Mouse (Mus musculus) C2C12 (cell line): ENCODE measurements around the gene Nfe2. TPM values are rescaled to one million over a fixed set of nuclear protein-coding genes. Genes with fewer than 3 reads are reported as not detected.

Source experiments
- H3K27me3 ChIP-seq: one replicate; pipeline ENCODE4 v1.6.1; 2011; ENCODE audit not compliant: control insufficient read depth, insufficient read depth, insufficient read length
- H3K36me3 ChIP-seq: one replicate; pipeline ENCODE4 v1.6.1; 2011; ENCODE audit not compliant: control insufficient read depth, insufficient read depth
- H3K4me3 ChIP-seq: one replicate; pipeline ENCODE4 v1.5.1; 2011; ENCODE audit warnings: mild to moderate bottlenecking, control low read depth; ENCODE audit not compliant: poor library complexity, insufficient read depth, severe bottlenecking
- H3K79me2 ChIP-seq: one replicate; pipeline ENCODE4 v1.6.1; 2011; ENCODE audit not compliant: control insufficient read depth, insufficient read depth
- H3K79me3 ChIP-seq: one replicate; pipeline ENCODE4 v1.6.1; 2011; ENCODE audit warnings: low read depth, control low read depth
- H3ac ChIP-seq: one replicate; pipeline ENCODE3; 2011; ENCODE audit warnings: low read depth; ENCODE audit not compliant: control insufficient read depth, insufficient read length
- CEBPB ChIP-seq: IDR thresholded peaks from one replicate; pipeline ENCODE4 v1.6.1; 2011; ENCODE audit warnings: low read depth, mild to moderate bottlenecking, control low read depth, moderate library complexity
- CTCF ChIP-seq: IDR thresholded peaks from one replicate; pipeline ENCODE4 v1.5.1; 2011; ENCODE audit not compliant: control insufficient read depth, insufficient read depth, insufficient read length
- FOSL1 ChIP-seq: IDR thresholded peaks from one replicate; pipeline ENCODE4 v1.8.0; 2011; ENCODE audit warnings: mild to moderate bottlenecking, low read length; ENCODE audit not compliant: poor library complexity, insufficient read depth, severe bottlenecking
- MAX ChIP-seq: IDR thresholded peaks from one replicate; pipeline ENCODE4 v1.6.1; 2011; ENCODE audit warnings: mild to moderate bottlenecking, control low read depth
- MYOD1 ChIP-seq: IDR thresholded peaks from one replicate; pipeline ENCODE4 v1.6.1; 2011; ENCODE audit warnings: low read depth; ENCODE audit not compliant: control insufficient read depth, insufficient read length
- MYOG ChIP-seq: IDR thresholded peaks from one replicate; pipeline ENCODE4 v1.6.1; 2011; ENCODE audit not compliant: control insufficient read depth, insufficient read length; ENCODE audit errors: extremely low read depth
- USF1 ChIP-seq: IDR thresholded peaks from one replicate; pipeline ENCODE4 v1.6.1; 2011; ENCODE audit warnings: low read depth, mild to moderate bottlenecking, control low read depth, moderate library complexity
- polyA plus RNA-seq: library from polyadenylated mRNA; unstranded; fragments of >200 nt; fragmentation: generic; extraction: Trizol; gene quantifications from one replicate; pipeline ENCODE4 v1.2.1, GENCODE M21; 2012; ENCODE audit warnings: missing spikeins

The Nfe2 gene
- polyA plus RNA-seq, 1 experiment = 0.25 TPM

DNA sequence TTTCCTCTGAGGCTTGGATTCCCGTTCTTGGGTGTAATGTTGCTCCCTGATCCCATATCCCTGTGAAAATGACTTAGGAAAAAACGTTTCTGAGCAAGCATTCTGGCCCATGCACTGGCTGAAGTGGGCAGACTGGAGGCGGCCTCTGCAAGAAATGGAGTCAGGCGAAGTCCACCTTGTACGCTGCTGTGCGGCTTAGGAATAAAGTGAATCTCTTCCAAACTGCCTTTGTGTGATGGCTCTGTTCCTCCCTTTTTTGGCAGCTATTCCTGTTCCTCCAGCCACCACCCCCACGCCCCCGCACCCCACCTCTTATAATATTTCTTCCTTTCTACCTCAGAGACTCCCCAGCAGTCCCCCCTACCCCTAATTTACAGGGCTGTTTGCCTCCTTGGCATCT lies 41.4 kb upstream of the Nfe2 start:
- H3K36me3 ChIP-seq = peaks cover 52% of the 10 kb centered on the region
- no peaks in the 10 kb centered on the region for H3K79me2 ChIP-seq
- no peak overlapping the region for H3K4me3 ChIP-seq
- TF ChIP-seq MYOD1 = no peak
- no peak for TF ChIP-seq USF1
- TF ChIP-seq MAX = no peak
- TF ChIP-seq CEBPB = no peak
- no peaks in the 10 kb centered on the region for H3K79me3 ChIP-seq
- H3K27me3 ChIP-seq = no peaks in the 10 kb centered on the region
- no peak overlapping the region for H3ac ChIP-seq

DNA sequence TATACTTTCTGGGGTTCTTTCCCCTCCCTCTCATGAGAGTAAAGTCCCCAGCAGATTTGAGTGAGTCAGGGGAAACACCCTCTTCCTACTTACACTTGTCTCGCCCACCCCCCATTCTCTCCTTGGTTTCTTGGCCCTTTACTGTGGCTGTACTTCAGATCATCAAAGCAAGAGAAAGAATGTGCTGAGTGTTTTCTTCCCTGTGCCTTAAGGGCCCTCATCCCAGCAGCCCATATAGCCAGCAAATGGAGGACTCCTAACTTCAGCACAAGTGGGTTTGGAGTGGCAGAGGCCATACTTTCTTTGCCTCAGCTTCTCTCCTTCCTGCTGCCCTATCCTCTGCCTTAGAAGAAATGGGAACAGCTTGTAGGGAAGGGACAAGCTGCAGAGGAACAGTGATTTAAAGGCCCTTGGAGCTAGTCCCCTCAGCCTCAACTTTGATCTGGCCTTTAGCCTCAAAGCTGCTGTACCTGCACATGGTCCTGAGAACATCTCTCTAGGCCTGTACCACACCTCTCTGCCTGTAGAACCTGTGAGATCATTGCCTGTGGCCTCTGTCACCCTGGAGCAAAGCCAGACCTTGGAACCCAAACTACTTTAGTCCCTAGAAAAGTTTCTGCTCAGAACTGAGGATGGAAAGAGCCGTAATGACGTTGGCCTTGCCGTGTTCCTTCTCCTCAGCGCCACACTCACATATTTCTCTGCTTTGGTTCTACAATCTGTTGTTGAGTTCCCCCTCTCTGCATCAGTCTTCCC lies 40.8 kb upstream of the Nfe2 start:
- H3K79me3 ChIP-seq = no peaks in the 10 kb centered on the region
- H3K79me2 ChIP-seq = no peaks in the 10 kb centered on the region
- no peak overlapping the region for H3ac ChIP-seq
- no peak for TF ChIP-seq MYOG
- TF ChIP-seq USF1 = no peak
- TF ChIP-seq CTCF = no peak
- TF ChIP-seq MYOD1 = no peak
- no peak for TF ChIP-seq MAX
- TF ChIP-seq FOSL1 = no peak
- TF ChIP-seq CEBPB = no peak
- peaks cover 56% of the 10 kb centered on the region for H3K36me3 ChIP-seq
- H3K27me3 ChIP-seq = no peaks in the 10 kb centered on the region
- H3K4me3 ChIP-seq = no peak overlapping the region

DNA sequence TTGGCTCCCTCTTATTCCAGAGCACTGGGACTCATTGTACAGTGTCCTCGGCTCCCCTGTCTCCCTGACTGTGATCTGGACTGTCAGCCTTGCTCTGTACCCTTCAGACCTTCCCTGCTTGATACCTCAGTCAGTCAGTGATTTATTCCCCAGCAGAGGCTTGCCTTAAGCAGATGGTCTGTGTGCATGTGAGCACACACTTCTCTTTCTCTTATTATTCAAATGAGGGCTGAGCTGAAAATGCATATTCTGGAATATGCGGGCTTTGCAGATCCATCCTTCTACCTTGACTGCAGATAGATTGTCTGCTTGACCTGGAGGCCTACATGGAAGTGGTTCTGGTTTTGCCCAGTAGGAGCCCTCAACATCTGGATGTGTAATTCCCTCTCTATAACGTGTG lies 39.8 kb upstream of the Nfe2 start:
- Histone ChIP-seq H3K27me3 (no peaks in the 10 kb centered on the region), H3K4me3 (no peak overlapping the region), H3ac (no peak overlapping the region), H3K36me3 (peaks cover 66% of the 10 kb centered on the region), H3K79me3 (no peaks in the 10 kb centered on the region), H3K79me2 (no peaks in the 10 kb centered on the region)
- TF ChIP-seq USF1 = no peak
- no peak for TF ChIP-seq MAX
- TF ChIP-seq CTCF = no peak
- TF ChIP-seq MYOG = no peak
- no peak for TF ChIP-seq CEBPB
- no peak for TF ChIP-seq FOSL1
- TF ChIP-seq MYOD1 = no peak

DNA sequence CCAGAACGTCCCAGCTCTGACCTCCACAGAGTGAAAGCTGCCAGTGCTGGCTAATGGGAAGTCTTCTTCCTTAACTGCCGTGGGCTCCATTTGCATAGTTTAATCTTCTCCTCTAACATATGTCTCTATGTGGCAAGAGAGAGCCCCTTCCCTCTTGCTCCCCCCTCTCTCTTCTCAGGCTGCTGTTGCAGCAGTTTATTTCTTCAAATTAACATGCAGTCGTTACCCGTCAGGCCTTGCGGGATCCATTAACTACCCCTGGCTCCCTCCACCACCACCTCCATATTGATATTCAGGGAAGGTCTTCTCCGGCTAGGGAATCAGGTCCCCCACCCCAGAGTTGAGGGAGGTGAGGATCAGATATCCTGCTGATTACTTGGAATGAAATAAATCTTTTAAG lies 39.1 kb upstream of the Nfe2 start:
- Histone ChIP-seq H3K4me3 (no peak overlapping the region), H3K79me3 (no peaks in the 10 kb centered on the region), H3K36me3 (peaks cover 72% of the 10 kb centered on the region), H3K27me3 (no peaks in the 10 kb centered on the region), H3K79me2 (no peaks in the 10 kb centered on the region), H3ac (no peak overlapping the region)
- TF ChIP-seq FOSL1 (no peak), MYOD1 (no peak), CTCF (no peak), CEBPB (no peak), MAX (no peak), MYOG (no peak)

DNA sequence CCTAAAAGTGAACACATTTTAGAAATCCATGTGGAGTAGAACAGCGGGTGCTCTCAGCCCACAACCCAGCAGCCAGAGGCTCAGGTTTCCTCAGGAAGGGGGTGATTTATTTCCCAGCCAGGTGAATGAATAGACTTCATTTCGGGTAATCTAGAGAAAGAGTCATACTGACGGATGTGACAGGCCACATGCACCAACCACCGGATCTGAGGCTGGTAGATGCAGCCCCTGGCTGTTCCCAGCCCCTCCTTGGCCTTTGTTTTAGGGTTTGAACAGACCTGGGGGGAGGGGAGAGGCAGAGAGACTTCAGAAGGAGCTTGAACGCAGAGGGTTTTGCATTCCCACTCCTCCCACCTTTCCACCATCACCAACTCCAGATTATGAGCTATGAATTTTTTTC lies 37.6 kb upstream of the Nfe2 start:
- Histone ChIP-seq H3K79me2 (no peaks in the 10 kb centered on the region), H3ac (no peak overlapping the region), H3K79me3 (no peaks in the 10 kb centered on the region), H3K36me3 (peaks cover 84% of the 10 kb centered on the region), H3K4me3 (no peak overlapping the region), H3K27me3 (no peaks in the 10 kb centered on the region)
- no peak for TF ChIP-seq MAX
- TF ChIP-seq MYOG = no peak
- no peak for TF ChIP-seq MYOD1
- TF ChIP-seq CTCF = no peak
- no peak for TF ChIP-seq FOSL1
- no peak for TF ChIP-seq CEBPB

DNA sequence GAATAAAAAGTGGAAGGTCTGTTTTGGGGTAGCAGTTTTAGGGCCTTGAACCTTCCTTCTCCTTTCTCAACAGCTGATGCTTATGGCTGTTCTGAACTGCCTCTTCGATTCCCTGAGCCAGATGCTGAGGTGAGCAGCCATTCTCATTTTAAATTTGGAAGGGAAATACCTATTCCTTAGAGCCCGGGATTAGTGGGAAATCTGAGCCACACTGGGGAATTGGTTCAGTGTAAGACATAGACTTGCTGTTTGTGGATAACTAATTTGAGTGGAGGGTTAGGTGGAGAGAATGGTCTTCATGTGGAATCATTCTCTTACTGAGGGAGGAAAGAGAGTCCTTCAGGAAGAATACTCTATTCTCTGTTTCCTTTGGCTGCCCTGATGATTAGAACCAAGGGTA lies 36.4 kb upstream of the Nfe2 start:
- no peak overlapping the region for H3K4me3 ChIP-seq
- no peaks in the 10 kb centered on the region for H3K79me3 ChIP-seq
- TF ChIP-seq CEBPB (no peak), MYOD1 (no peak), MYOG (no peak), USF1 (no peak), MAX (no peak), FOSL1 (no peak), CTCF (no peak)
- H3K36me3 ChIP-seq = peaks cover 91% of the 10 kb centered on the region
- no peaks in the 10 kb centered on the region for H3K79me2 ChIP-seq
- no peak overlapping the region for H3ac ChIP-seq
- H3K27me3 ChIP-seq = no peaks in the 10 kb centered on the region
